Mouse (Mus musculus) thymus, postnatal 25 days (tissue): ENCODE measurements around the gene Snx20.
A peak's percentile ranks its signal among the peaks of the same experiment; 100 is the strongest.
"Not testable (repeated sequence)": the region's sequence is repeated elsewhere in the genome, so short reads cannot be mapped to it uniquely, and the experiment has no call there.

ENCODE experiments used
- DNase-seq: peaks from one replicate; pipeline ENCODE4 v3.0.0; 2022

Gene Snx20

GRCm38 (mm10) chr8:88635474-88636397, at the start of gene Snx20:
Gene Snx20 (minus strand): TSS chr8:88636128.
- DNase-seq = peak; percentile 62

- DNase-seq = no peak
Measured at GRCm38 (mm10) chr8:88683656-88684289, 47.8 kb upstream of the Snx20 start.

GRCm38 (mm10) chr8:88681046-88681445, 45.1 kb upstream of the Snx20 start:
- DNase-seq = no peak

- DNase-seq = no peak
Measured at GRCm38 (mm10) chr8:88680566-88680965, 44.6 kb upstream of the Snx20 start.

GRCm38 (mm10) chr8:88677071-88677470, 41.1 kb upstream of the Snx20 start:
- no peak for DNase-seq

- DNase-seq = no peak
Measured at GRCm38 (mm10) chr8:88675372-88676165, 39.6 kb upstream of the Snx20 start.

- no peak for DNase-seq
Measured at GRCm38 (mm10) chr8:88673859-88674258, 37.9 kb upstream of the Snx20 start.

DNA sequence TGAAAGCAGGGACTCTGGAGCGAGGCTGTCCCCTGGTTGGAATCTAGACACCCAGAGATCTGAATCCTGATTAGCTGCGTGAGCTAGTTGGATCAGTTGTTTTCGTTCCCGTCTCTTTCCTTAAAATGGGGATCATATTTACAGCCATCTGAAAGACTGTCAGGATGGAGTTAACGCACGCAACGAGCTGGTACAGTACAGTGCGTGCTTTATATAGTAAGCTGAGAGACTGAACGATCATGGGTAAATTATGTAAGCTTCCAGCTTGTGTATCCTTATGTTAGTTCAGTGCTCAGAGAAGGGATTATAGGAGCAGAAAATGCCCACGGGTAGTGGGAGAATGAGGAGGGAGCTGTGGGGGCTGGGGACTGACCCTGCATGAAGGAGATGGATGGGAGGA, 35.6 kb upstream of the Snx20 start:
- DNase-seq = no peak

- DNase-seq = peak; percentile 50
Measured at GRCm38 (mm10) chr8:88670782-88671181, 34.9 kb upstream of the Snx20 start.

- DNase-seq = peak; percentile 57
Measured at GRCm38 (mm10) chr8:88668400-88669086, 32.6 kb upstream of the Snx20 start.

- no peak for DNase-seq
Measured at GRCm38 (mm10) chr8:88666435-88666834, 30.5 kb upstream of the Snx20 start.

- no peak for DNase-seq
Measured at GRCm38 (mm10) chr8:88664947-88665346, 29.0 kb upstream of the Snx20 start.

GRCm38 (mm10) chr8:88664121-88664520, 28.2 kb upstream of the Snx20 start:
- DNase-seq = no peak

DNA sequence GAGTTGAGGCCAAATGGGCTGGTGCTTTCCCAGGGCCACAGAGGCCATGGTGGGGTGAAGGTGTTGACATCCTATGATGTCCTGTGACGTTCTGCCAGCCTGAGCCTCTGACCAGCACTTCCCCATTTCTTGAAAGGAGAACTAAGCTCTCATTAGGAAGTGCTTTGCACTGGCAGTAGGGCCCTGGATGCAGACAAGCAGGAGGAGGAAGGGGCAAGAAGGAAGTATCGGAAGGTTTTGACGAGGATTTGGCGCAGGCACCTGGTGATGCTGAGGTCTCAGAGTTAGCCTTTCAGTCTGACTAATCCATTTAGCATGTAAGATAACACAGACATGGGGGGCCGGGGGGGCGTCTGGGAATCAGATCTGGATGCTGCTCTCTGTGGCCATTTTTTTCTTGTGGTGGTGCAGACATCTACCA, 26.5 kb upstream of the Snx20 start:
- DNase-seq = no peak

- DNase-seq = no peak
Measured at GRCm38 (mm10) chr8:88659873-88660272, 23.9 kb upstream of the Snx20 start.

DNA sequence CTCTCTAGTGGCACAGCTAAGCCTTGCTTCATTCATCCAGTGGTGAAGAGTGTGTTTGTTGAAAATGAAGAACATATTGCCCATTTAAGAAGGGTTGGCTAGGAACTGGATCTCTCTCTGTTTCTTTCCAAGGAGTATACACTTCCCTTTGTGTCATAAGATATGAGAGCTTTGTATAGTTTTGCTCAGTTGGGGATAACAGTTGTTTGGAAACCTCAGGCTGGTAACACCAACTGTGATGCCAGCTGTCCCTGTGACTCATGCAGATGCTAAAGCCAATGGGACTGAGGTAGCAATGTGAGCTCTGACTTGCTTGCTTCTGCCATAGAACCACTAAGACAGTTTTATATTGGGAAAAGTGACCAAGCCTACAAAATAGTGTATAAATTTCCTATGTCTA, 19.4 kb upstream of the Snx20 start:
- no peak for DNase-seq

GRCm38 (mm10) chr8:88651122-88651521, 15.2 kb upstream of the Snx20 start:
- not testable (repeated sequence) for DNase-seq

DNA sequence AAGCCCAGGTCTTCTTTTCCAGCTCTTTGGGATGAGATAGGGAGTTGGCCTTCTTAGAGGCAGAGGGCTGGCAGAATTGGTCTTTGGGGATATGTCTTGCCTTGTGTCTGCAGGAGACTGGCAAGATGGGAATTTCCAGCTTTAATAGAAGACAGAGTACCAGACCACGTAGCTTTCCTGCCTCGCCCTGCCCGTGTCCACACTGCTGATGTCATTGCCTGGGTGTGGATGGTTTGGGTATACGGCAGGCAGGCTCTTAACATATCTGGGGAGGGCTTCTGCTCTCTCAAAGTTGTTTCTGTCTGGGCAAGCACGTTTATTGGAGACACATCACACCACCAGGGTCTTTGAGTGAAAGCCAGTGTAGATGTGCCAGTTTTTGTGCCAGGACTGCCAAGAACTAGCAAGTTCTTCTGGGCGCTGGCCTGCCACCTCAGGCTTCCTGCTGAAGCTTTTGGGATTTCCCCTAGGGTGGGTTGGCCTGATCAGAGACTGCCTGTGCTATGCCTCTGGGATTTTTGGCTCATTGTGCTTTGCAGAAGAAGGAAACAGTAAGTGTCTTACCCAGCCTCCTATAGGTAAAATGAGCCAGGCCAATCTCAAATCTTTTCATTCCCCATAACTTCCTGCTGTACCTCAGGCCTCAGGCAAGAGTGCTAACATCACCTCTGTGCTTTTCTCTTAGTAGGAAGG, 14.2 kb upstream of the Snx20 start:
- DNase-seq = no peak

DNA sequence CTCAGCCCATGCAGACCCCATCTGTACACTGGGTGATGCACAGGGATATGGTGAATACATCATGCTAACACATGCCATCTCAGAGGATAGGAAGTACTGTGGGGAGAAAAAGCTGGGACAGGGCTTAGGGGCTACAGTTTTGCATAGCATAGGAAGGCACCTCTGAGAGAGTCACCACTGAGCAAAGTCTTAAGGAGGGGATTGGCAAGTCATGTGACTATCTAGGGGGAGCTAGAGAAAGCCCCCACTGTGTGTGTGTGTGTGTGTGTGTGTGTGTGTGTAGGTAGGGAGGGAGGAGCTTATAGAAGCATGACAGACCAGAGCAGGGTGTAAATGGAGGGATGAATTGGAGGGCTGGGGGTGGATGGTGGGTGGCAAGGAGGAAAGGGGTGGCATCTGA, 12.4 kb upstream of the Snx20 start:
- no peak for DNase-seq

DNA sequence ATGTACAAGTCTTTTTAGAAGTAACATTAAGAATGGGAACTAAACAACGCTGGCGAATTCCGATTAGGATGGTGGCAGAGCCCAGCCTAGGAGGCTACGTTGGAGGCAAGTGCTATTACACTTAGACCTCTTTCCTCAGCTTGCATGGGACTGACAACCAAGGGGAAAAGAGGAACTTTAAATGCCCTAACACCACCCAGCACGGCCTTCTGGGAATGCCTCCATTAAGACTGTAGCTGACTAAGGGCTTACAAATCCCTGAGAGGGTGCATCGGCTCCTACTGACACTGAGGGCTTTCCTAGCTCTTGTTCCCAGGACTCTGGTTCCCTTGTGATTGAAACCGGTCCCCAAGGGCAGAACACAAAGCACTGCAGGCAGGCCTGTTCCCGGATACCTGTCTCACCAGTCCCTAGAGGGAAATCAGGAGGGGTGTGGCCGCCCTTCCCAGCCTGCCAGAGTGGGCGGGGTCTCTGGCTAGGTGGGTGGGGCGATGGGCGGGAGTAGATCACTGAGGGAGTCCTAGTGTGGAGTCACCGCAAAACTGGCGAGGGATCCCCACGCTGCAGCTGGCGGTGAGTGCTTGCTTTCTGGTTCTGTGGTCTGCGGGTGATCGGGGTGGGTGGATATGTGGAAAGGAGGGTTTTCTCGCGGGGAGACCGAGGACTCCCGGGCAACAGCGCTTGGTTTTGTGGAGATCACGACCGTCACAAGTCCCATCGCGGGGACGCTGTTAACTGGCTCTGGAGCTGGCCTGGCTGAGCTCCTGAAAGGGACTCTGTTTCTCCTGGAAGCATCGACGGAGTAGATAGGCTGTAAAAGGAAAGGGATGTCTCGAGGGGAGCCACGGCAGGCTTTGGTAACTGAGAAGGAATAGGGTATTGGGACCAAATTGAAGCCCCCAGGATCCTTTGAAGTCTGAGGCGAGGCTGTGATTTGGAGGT, 11.2 kb upstream of the Snx20 start, which contains the start of gene Nod2:
Gene Nod2, plus strand, starts transcription at position 479 of the 942 bp plus-strand sequence.
- DNase-seq = peak; percentile 79
